Mouse (Mus musculus) stomach, embryonic 14.5 days (tissue): ENCODE data around the gene Abtb2. TPM values are rescaled to one million over a fixed set of nuclear protein-coding genes. Genes with fewer than 3 reads are reported as not detected.

Experiments
- ATAC-seq: fragments of 200-750 bp; cut with Nextera tagmentation; 2 replicates; pipeline ENCODE4 v1.8.0; 2017; ENCODE audit warnings: low read depth, moderate TSS enrichment; ENCODE audit not compliant: insufficient number of reproducible peaks, insufficient read depth, low FRiP score
- H3K27ac ChIP-seq: fragments of 300-500 bp; sonication (generic); 2 replicates; pipeline ENCODE4 v1.5.1; 2014; ENCODE audit warnings: mild to moderate bottlenecking, low read length, moderate library complexity, mixed read lengths
- H3K27me3 ChIP-seq: fragments of 300-500 bp; sonication (generic); 2 replicates; pipeline ENCODE4 v1.6.1; 2014; ENCODE audit warnings: low read length, control low read depth, mixed read lengths; ENCODE audit not compliant: control insufficient read depth, insufficient read depth
- H3K36me3 ChIP-seq: fragments of 300-500 bp; sonication (generic); 2 replicates; pipeline ENCODE4 v1.6.1; 2014; ENCODE audit warnings: mild to moderate bottlenecking, control low read depth, low read length, moderate library complexity, mixed read lengths; ENCODE audit not compliant: control insufficient read depth, insufficient read depth
- H3K4me1 ChIP-seq: fragments of 300-500 bp; sonication (generic); 2 replicates; pipeline ENCODE4 v1.6.1; 2014; ENCODE audit warnings: low read length, control low read depth, mixed read lengths; ENCODE audit not compliant: control insufficient read depth, insufficient read depth
- H3K4me2 ChIP-seq: fragments of 300-500 bp; sonication (generic); replicated peaks from 2 replicates; pipeline ENCODE4 v1.6.1; 2014; ENCODE audit warnings: low read depth, low read length, control low read depth
- H3K4me3 ChIP-seq: fragments of 300-500 bp; sonication (generic); 2 replicates; pipeline ENCODE4 v1.5.1; 2014; ENCODE audit warnings: low read depth, low read length, control low read depth
- H3K9ac ChIP-seq: fragments of 300-500 bp; sonication (generic); replicated peaks from 2 replicates; pipeline ENCODE4 v1.6.1; 2014; ENCODE audit warnings: low read depth, mild to moderate bottlenecking, control low read depth, low read length, moderate library complexity, mixed read lengths
- H3K9me3 ChIP-seq: fragments of 300-500 bp; sonication (generic); 2 replicates; pipeline ENCODE4 v1.6.1; 2016; ENCODE audit warnings: low read depth, low read length, control low read depth; ENCODE audit not compliant: control insufficient read depth
- WGBS: fragments of 180-500 bp; shearing (Covaris S2); extraction: QIAGEN DNeasy Blood & Tissue Kit; methylation state at CpG from one replicate; pipeline ENCODE4 v1.1.7; 2014; 5-methylcytosine and 5-hydroxymethylcytosine counted together
- polyA plus RNA-seq: library from polyadenylated mRNA; unstranded; fragments of >200 nt; fragmentation: Nextera tagmentation; extraction: Ambion mirVana; gene quantifications from 2 replicates; pipeline ENCODE4 v1.2.1, GENCODE M21; 2014

The Abtb2 gene
- polyA plus RNA-seq, 1 experiment from 2014 or later, result 4.4 TPM

DNA sequence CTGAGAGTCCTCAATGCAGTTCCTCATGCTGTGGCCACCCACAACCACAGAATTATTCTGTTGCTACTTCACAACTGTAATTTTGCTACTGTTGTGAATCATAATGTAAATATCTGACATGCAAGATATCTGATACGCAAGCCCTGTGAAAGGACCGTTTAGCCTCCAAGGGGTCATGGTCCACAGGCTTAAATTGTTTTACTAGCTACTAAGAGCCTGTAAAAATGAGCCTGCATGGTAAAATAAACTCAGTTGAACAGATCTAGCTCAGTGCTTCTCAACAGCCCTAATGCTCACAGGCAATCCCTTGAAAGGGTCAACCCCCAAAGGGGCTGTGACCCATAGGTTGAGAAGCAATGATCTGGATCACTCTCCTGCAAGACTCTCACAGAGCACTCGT, 183.0 kb downstream of the Abtb2 start:
- WGBS, result 89% methylated on average over 3 of the region's 3 CpGs
- H3K36me3 ChIP-seq, result peaks cover 34% of the 10 kb centered on the region
- no peak for ATAC-seq

DNA sequence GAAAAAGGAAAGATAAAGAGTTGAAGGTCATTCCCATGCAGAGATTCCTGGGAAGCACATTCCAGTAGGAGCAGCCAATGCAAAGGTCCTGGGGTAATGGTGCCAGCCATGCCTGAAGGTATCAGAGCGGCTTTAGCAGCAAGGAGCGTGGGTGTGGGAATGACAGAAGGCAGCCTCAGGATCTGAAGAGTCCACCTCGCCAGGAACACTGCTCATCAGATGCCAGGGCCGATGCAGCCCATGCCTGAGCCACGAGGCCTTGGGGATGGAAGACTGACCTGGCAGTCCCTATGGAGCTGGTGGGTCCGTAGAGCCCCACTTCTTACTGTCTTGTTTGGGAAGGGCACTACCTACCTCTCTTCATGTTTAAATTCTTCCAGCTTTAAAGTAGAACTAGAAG, 185.7 kb downstream of the Abtb2 start:
- Histone ChIP-seq H3K36me3 (peaks cover 48% of the 10 kb centered on the region), H3K9me3 (no peaks in the 10 kb centered on the region), H3K4me1 (no peaks in the 10 kb centered on the region), H3K27me3 (no peaks in the 10 kb centered on the region), H3K4me3 (no peak overlapping the region), H3K4me2 (no peak overlapping the region), H3K9ac (no peak overlapping the region), H3K27ac (no peak overlapping the region)
- WGBS, result 93% methylated on average over 6 of the region's 6 CpGs
- no peak for ATAC-seq

More for the DNA sequence above, 183.0 kb downstream of the Abtb2 start:
- Histone ChIP-seq H3K4me2 (no peak overlapping the region), H3K4me3 (no peak overlapping the region), H3K4me1 (no peaks in the 10 kb centered on the region), H3K9me3 (no peaks in the 10 kb centered on the region), H3K27me3 (no peaks in the 10 kb centered on the region), H3K27ac (no peak overlapping the region), H3K9ac (no peak overlapping the region)

DNA sequence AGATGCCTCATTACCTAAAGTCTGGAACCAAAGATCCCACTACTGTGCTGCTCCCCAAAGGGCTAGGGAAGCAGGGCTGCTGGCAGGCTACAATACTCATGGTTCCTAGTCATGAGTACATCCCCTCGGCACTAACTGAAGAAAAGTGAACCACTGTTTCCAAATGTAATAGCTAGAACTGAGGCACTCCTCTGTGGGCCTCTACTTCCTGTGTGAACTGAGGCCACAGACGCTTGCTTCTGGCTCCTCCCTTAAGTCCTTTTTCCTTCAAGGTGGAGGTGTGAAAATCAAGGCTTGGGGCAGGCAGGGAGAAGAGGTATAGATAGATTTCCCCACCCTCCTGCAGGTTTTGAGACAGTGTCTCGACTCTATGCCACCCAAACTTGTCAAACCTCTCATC, 188.5 kb downstream of the Abtb2 start:
- H3K4me1 ChIP-seq, result no peaks in the 10 kb centered on the region
- H3K36me3 ChIP-seq, result peaks cover 36% of the 10 kb centered on the region
- no peak overlapping the region for H3K9ac ChIP-seq
- WGBS, result 87% methylated on average over 3 of the region's 3 CpGs
- ATAC-seq, result no peak
- no peaks in the 10 kb centered on the region for H3K27me3 ChIP-seq
- no peaks in the 10 kb centered on the region for H3K9me3 ChIP-seq
- no peak overlapping the region for H3K27ac ChIP-seq
- H3K4me2 ChIP-seq, result no peak overlapping the region
- no peak overlapping the region for H3K4me3 ChIP-seq

DNA sequence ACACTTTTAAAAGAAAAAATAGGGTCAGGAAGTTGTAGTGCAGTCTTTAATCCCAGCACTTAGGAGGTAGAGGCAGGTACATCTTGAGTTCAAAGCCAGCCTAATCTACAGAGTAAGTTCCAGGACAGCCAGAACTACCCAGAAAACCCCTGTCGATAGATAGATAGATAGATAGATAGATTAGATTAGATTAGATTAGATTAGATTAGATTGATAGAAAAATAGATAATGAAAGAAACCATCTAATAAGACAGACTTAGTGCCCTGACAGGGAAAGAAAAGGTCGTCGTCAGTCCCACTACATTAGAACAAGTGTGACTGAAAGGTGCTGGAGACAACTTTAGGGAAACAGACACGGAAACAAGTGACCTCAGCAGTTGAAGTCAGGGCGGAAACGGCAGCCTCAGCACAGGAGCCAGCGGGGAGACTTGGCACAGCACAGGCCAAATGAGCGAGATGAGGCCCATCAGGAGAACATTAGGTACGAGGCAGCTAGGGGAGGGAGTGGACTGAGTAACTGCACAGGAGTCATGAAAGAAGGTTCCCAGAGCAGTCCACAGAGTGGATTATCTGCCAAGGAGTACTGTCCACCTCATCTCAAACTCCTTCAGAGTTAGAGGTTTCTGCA, 189.5 kb downstream of the Abtb2 start:
- H3K9me3 ChIP-seq, result no peaks in the 10 kb centered on the region
- 87% methylated on average over 9 of the region's 9 CpGs for WGBS
- H3K4me2 ChIP-seq, result no peak overlapping the region
- H3K4me1 ChIP-seq, result no peaks in the 10 kb centered on the region
- H3K9ac ChIP-seq, result no peak overlapping the region
- no peak overlapping the region for H3K27ac ChIP-seq
- H3K4me3 ChIP-seq, result no peak overlapping the region
- no peak for ATAC-seq
- H3K36me3 ChIP-seq, result peaks cover 32% of the 10 kb centered on the region
- no peaks in the 10 kb centered on the region for H3K27me3 ChIP-seq

DNA sequence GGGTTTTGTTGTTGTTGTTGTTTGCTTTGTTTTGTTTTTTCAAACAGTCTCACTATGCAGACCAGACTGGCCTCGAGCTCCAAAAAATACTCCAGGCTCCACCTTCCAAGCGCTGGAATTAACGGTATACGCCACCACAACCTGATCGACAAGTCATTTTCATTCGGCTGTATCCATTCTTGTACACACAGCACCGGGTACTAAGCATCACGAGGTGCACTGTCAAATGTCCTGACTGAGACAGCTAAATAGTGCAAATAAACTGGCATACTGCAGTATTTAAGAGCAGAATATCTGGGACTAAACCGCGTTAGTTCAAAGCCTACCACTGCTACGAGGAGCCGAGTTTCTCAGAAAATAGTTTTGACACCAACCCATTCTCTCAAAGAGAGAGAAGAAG, 194.3 kb downstream of the Abtb2 start:
- WGBS, result under 1% methylated on average over 12 of the region's 12 CpGs
- peak overlapping the region; percentile 87 for H3K4me2 ChIP-seq
- peaks cover 20% of the 10 kb centered on the region for H3K36me3 ChIP-seq
- peak overlapping the region; percentile 80 for H3K4me3 ChIP-seq
- H3K27ac ChIP-seq, result peak overlapping the region; percentile 67
- no peak for ATAC-seq
- peak overlapping the region; percentile 57 for H3K9ac ChIP-seq
- H3K4me1 ChIP-seq, result peaks cover 4% of the 10 kb centered on the region; the same call in 1 of the 2 replicates
- H3K27me3 ChIP-seq, result no peaks in the 10 kb centered on the region
- no peaks in the 10 kb centered on the region for H3K9me3 ChIP-seq

DNA sequence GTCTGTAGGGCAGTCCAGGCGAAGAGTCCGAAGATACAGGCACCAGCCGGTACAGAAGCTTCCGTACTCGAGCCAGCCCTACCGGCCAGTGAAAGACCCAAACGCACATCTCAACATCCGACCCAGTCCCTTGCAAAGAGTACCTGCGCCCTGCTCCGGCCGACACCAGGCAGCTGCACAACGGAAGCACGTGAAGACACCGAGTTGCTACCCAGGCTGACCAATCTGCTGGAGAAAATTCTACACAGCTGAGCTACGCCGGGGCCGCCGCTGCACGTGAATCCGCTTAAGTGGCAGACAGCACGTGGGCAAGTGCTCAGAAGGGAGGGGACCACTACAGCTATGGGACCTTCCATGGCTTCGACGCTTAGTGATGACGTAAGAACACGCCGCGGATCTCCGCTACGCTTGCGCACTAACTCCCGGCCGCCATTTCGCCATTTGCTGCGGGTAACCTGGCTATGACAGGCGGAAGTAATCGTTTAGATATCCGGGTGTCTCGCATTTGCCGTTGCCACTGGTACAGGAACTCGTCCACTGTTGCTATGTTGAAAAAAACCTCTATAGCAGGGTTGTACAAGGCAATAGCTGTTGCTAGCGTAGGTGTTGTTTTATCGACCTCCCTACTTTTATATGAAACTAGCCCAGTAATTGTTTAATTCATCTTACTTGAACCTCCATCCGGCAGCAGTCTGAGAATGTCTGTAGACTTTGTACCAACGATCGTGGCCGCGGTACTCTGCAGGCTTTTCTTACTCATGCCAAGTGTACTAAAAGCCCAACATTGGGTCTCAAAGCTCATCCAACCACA, 195.0 kb downstream of the Abtb2 start, which contains the start of gene Nat10:
TSS of gene Nat10 (minus strand) at position 365 of the 811 bp plus-strand sequence.
- H3K36me3 ChIP-seq, result peaks cover 18% of the 10 kb centered on the region
- peak; percentile 97 for ATAC-seq
- H3K27ac ChIP-seq, result peak within 1 kb of the TSS; percentile 67
- H3K4me1 ChIP-seq, result peaks cover 4% of the 10 kb centered on the region; the same call in 1 of the 2 replicates
- peak within 1 kb of the TSS; percentile 80 for H3K4me3 ChIP-seq
- H3K27me3 ChIP-seq, result no peaks in the 10 kb centered on the region
- under 1% methylated on average over 47 of the region's 47 CpGs for WGBS
- H3K9me3 ChIP-seq, result no peaks in the 10 kb centered on the region
- peak within 1 kb of the TSS; percentile 57 for H3K9ac ChIP-seq
- peak within 1 kb of the TSS; percentile 87 for H3K4me2 ChIP-seq

DNA sequence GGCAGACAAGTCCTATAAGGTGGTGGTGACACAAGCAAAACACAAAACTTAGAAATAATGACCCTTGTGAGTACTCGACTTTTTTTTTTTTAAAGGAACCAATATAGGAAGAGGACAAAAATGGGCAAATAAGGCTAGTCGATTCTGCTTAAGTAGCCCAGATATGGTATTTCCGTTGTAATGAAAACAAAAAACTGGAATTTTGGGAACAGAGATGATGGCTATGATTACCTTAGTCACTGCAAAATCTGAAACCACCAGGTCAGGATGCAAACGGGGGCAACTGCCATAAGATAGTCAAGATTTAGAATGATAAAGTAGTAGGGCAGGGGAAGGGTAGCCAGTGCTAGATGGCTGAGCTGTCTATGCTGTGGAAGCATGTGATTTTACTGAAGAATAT, 195.9 kb downstream of the Abtb2 start:
- Histone ChIP-seq H3K9me3 (no peaks in the 10 kb centered on the region), H3K36me3 (peaks cover 26% of the 10 kb centered on the region), H3K4me2 (peak overlapping the region; percentile 87), H3K4me1 (peaks cover 4% of the 10 kb centered on the region; the same call in 1 of the 2 replicates), H3K27ac (no peak overlapping the region), H3K27me3 (no peaks in the 10 kb centered on the region), H3K4me3 (peak overlapping the region; percentile 80), H3K9ac (no peak overlapping the region)
- no peak for ATAC-seq
- 36% methylated on average over 4 of the region's 4 CpGs for WGBS

DNA sequence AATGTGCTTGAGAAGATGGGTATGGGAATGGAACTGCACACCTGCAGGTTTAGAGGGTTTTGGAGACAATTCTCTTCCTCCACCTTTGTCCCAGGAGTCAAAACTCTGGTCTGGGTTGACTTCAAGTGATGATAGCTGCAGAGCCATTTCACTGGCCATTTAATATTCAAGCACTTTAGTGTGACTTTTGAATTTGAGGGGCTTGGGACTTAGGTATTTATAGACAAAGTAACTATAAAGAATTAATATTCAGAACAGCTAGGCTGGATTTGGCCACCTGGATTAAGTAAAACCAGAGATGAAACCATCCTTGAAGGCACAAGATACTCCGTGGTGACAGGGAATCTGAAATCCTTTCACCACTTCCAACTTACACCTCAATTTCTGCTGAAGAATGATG, 196.4 kb downstream of the Abtb2 start:
- Histone ChIP-seq H3K27me3 (no peaks in the 10 kb centered on the region), H3K4me3 (no peak overlapping the region), H3K36me3 (peaks cover 29% of the 10 kb centered on the region), H3K27ac (no peak overlapping the region), H3K9me3 (no peaks in the 10 kb centered on the region), H3K4me2 (no peak overlapping the region), H3K4me1 (peaks cover 4% of the 10 kb centered on the region; the same call in 1 of the 2 replicates), H3K9ac (no peak overlapping the region)
- 50% methylated on average over 1 of the region's 1 CpGs for WGBS
- no peak for ATAC-seq
